Mouse (Mus musculus): Measurements from ENCODE around the gene 8030411F24Rik. TPM values are rescaled to one million over a fixed set of nuclear protein-coding genes. Genes with fewer than 3 reads are reported as not detected.

Gene 8030411F24Rik
- polyA plus RNA-seq (2015; fragmentation: Illumina TruSeq; extraction: RNeasy Lipid Tissue Mini Kit (QIAGEN cat#74804); ENCODE audit: low read depth, low replicate concordance), result not detected

GRCm38 (mm10) chr2:148781709-148782108 lies at the start of gene 8030411F24Rik:
Gene 8030411F24Rik (plus strand): TSS chr2:148782009.

GRCm38 (mm10) chr2:148732327-148733000 lies 49.3 kb upstream of the 8030411F24Rik start, which contains the start of gene Napb:
Gene Napb (minus strand): TSS chr2:148732467.

GRCm38 (mm10) chr2:148750058-148750457 lies 31.8 kb upstream of the 8030411F24Rik start, which contains the start of gene Cstl1:
Gene Cstl1 (plus strand): TSS chr2:148750358.

GRCm38 (mm10) chr2:148771397-148771796 lies 10.4 kb upstream of the 8030411F24Rik start, which contains the start of gene Cst11:
Gene Cst11 (minus strand): TSS chr2:148771497.

GRCm38 (mm10) chr2:148789142-148789541 lies 7.3 kb downstream of the 8030411F24Rik start, which contains the start of gene Cst12:
Gene Cst12 (plus strand): TSS chr2:148789361.

GRCm38 (mm10) chr2:148798485-148798884 lies 16.7 kb downstream of the 8030411F24Rik start, which contains the start of gene Cst8:
Gene Cst8 (plus strand): TSS chr2:148798785.

GRCm38 (mm10) chr2:148819909-148820308 lies 38.1 kb downstream of the 8030411F24Rik start, which contains the start of gene Cst13:
Gene Cst13 (plus strand): TSS chr2:148820081.

GRCm38 (mm10) chr2:148834912-148835311 lies 53.1 kb downstream of the 8030411F24Rik start, which contains the start of gene Cst9:
Gene Cst9 (plus strand): TSS chr2:148835147.

Other genes with a start within 250 kb of the 8030411F24Rik start
- 18.9 TPM for gene Nxt1, start 109.4 kb upstream of the 8030411F24Rik start, polyA plus RNA-seq (2015; fragmentation: Illumina TruSeq; extraction: RNeasy Lipid Tissue Mini Kit (QIAGEN cat#74804); ENCODE audit: low read depth, low replicate concordance)
- 28.2 TPM for gene Gzf1, start 101.0 kb upstream of the 8030411F24Rik start, polyA plus RNA-seq (2015; fragmentation: Illumina TruSeq; extraction: RNeasy Lipid Tissue Mini Kit (QIAGEN cat#74804); ENCODE audit: low read depth, low replicate concordance)
- gene Napb, start 49.5 kb upstream of the 8030411F24Rik start, polyA plus RNA-seq (2015; fragmentation: Illumina TruSeq; extraction: RNeasy Lipid Tissue Mini Kit (QIAGEN cat#74804); ENCODE audit: low read depth, low replicate concordance), result 321 TPM
- gene Cstl1, start 31.7 kb upstream of the 8030411F24Rik start, polyA plus RNA-seq (2015; fragmentation: Illumina TruSeq; extraction: RNeasy Lipid Tissue Mini Kit (QIAGEN cat#74804); ENCODE audit: low read depth, low replicate concordance), result not detected
- not detected for gene Cst11, start 10.5 kb upstream of the 8030411F24Rik start, polyA plus RNA-seq (2015; fragmentation: Illumina TruSeq; extraction: RNeasy Lipid Tissue Mini Kit (QIAGEN cat#74804); ENCODE audit: low read depth, low replicate concordance)
- gene Cst12, start 7.4 kb downstream of the 8030411F24Rik start, polyA plus RNA-seq (2015; fragmentation: Illumina TruSeq; extraction: RNeasy Lipid Tissue Mini Kit (QIAGEN cat#74804); ENCODE audit: low read depth, low replicate concordance), result not detected
- gene Cst8, start 16.8 kb downstream of the 8030411F24Rik start, polyA plus RNA-seq (2015; fragmentation: Illumina TruSeq; extraction: RNeasy Lipid Tissue Mini Kit (QIAGEN cat#74804); ENCODE audit: low read depth, low replicate concordance), result not detected
- gene Cst13, start 38.1 kb downstream of the 8030411F24Rik start, polyA plus RNA-seq (2015; fragmentation: Illumina TruSeq; extraction: RNeasy Lipid Tissue Mini Kit (QIAGEN cat#74804); ENCODE audit: low read depth, low replicate concordance), result not detected
- not detected for gene Cst9, start 53.1 kb downstream of the 8030411F24Rik start, polyA plus RNA-seq (2015; fragmentation: Illumina TruSeq; extraction: RNeasy Lipid Tissue Mini Kit (QIAGEN cat#74804); ENCODE audit: low read depth, low replicate concordance)
- not detected for gene 9230104L09Rik, start 83.0 kb downstream of the 8030411F24Rik start, polyA plus RNA-seq (2015; fragmentation: Illumina TruSeq; extraction: RNeasy Lipid Tissue Mini Kit (QIAGEN cat#74804); ENCODE audit: low read depth, low replicate concordance)
- 3,491 TPM for gene Cst3, start 93.7 kb downstream of the 8030411F24Rik start, polyA plus RNA-seq (2015; fragmentation: Illumina TruSeq; extraction: RNeasy Lipid Tissue Mini Kit (QIAGEN cat#74804); ENCODE audit: low read depth, low replicate concordance)
- not detected for gene Gm1330, start 221.2 kb downstream of the 8030411F24Rik start, polyA plus RNA-seq (2015; fragmentation: Illumina TruSeq; extraction: RNeasy Lipid Tissue Mini Kit (QIAGEN cat#74804); ENCODE audit: low read depth, low replicate concordance)
- gene Gm10750, start 235.2 kb downstream of the 8030411F24Rik start, polyA plus RNA-seq (2015; fragmentation: Illumina TruSeq; extraction: RNeasy Lipid Tissue Mini Kit (QIAGEN cat#74804); ENCODE audit: low read depth, low replicate concordance), result not detected

Measured in brain, adult 10 weeks (tissue).